Mouse (Mus musculus) CH12.LX (cell line): Measurements from ENCODE around the gene Cyp26a1. TPM values are rescaled to one million over a fixed set of nuclear protein-coding genes. Genes with fewer than 3 reads are reported as not detected.

Experiments used
- DNase-seq: peaks from one replicate; pipeline ENCODE4 v3.0.0-alpha.2; 2013; ENCODE audit errors: extremely low read depth
- H3K27ac ChIP-seq: 2 replicates; pipeline ENCODE4 v1.5.1; 2012; ENCODE audit warnings: low read depth, mild to moderate bottlenecking, control low read depth, moderate library complexity; ENCODE audit not compliant: insufficient read depth
- H3K27me3 ChIP-seq: replicated peaks from 2 replicates; pipeline ENCODE3; 2012; ENCODE audit warnings: inconsistent platforms
- H3K36me3 ChIP-seq, 2 experiments: replicated peaks in 1 of 2; 2 replicates each; pipeline versions ENCODE3 to v1.6.1; 2012; ENCODE audit warnings: inconsistent platforms in 1 of 2, low read length in 1 of 2, mild to moderate bottlenecking in 1 of 2, mixed read lengths in 1 of 2, moderate library complexity in 1 of 2; ENCODE audit not compliant: control insufficient read depth in 1 of 2, insufficient read depth in 1 of 2
- H3K4me1 ChIP-seq, 2 experiments: 2 replicates each; pipeline ENCODE4 v1.6.1; 2012; ENCODE audit warnings: inconsistent platforms in 1 of 2, moderate library complexity in 1 of 2; ENCODE audit not compliant: insufficient read depth in 2 of 2, control insufficient read depth in 1 of 2
- H3K4me2 ChIP-seq: 2 replicates; pipeline ENCODE4 v1.6.1; 2012; ENCODE audit warnings: low read depth, mild to moderate bottlenecking, control low read depth; ENCODE audit not compliant: poor library complexity, insufficient read depth, severe bottlenecking
- H3K4me3 ChIP-seq, 3 experiments: fragments of 150-350 bp in 1 of 3; sonication (generic) in 1 of 3; replicated peaks in 1 of 3; 2 replicates each; pipeline versions ENCODE3 to v1.5.1; 2011 to 2012; ENCODE audit warnings: low read depth in 2 of 3, low read length in 2 of 3, mild to moderate bottlenecking in 2 of 3, moderate library complexity in 2 of 3, control low read depth in 1 of 3, improper control_type of control experiment in 1 of 3, inconsistent platforms in 1 of 3, mixed read lengths in 1 of 3; ENCODE audit not compliant: poor library complexity in 1 of 3
- H3K79me2 ChIP-seq: replicated peaks from 2 replicates; pipeline ENCODE4 v1.6.1; 2012; ENCODE audit warnings: mild to moderate bottlenecking, moderate library complexity; ENCODE audit not compliant: control insufficient read depth, poor library complexity, insufficient read depth, severe bottlenecking; ENCODE audit errors: extremely low read depth
- H3K9ac ChIP-seq: 2 replicates; pipeline ENCODE4 v1.6.1; 2012; ENCODE audit warnings: low read depth, mild to moderate bottlenecking, control low read depth, moderate library complexity; ENCODE audit not compliant: insufficient read depth
- H3K9me3 ChIP-seq: replicated peaks from 2 replicates; pipeline ENCODE3; 2012; ENCODE audit warnings: low read length, inconsistent platforms, mixed read lengths
- CHD1 ChIP-seq: IDR thresholded peaks from 2 replicates; pipeline ENCODE4 v1.6.1; 2012; ENCODE audit warnings: low read depth, low read length, improper control_type of control experiment, inconsistent platforms
- CTCF ChIP-seq, 2 experiments: IDR thresholded peaks in 1 of 2; conservative IDR thresholded peaks in 1 of 2; 2 replicates each; pipeline ENCODE4 v1.5.1; 2011 to 2012; ENCODE audit warnings: low read depth in 2 of 2, low read length in 2 of 2, improper control_type of control experiment in 1 of 2, inconsistent platforms in 1 of 2, mild to moderate bottlenecking in 1 of 2, moderate library complexity in 1 of 2
- ETS1 ChIP-seq: conservative IDR thresholded peaks from 2 replicates; pipeline ENCODE4 v1.6.1; 2012; ENCODE audit warnings: low read depth, mild to moderate bottlenecking, inconsistent platforms, low read length, improper control_type of control experiment, moderate library complexity
- JUN ChIP-seq: IDR thresholded peaks from 2 replicates; pipeline ENCODE4 v1.6.1; 2011; ENCODE audit warnings: low read depth, mild to moderate bottlenecking, low read length, improper control_type of control experiment, moderate library complexity; ENCODE audit not compliant: insufficient read depth
- KAT2A ChIP-seq: IDR thresholded peaks from 2 replicates; pipeline ENCODE4 v1.6.1; 2012; ENCODE audit warnings: low read length, improper control_type of control experiment, inconsistent platforms; ENCODE audit not compliant: insufficient replicate concordance
- MAFK ChIP-seq: IDR thresholded peaks from 2 replicates; pipeline ENCODE4 v1.6.1; 2011; ENCODE audit warnings: low read length, improper control_type of control experiment; ENCODE audit not compliant: insufficient replicate concordance
- NELFE ChIP-seq: IDR thresholded peaks from 2 replicates; pipeline ENCODE4 v1.6.1; 2011; ENCODE audit warnings: low read depth, low read length, improper control_type of control experiment
- PAX5 ChIP-seq: IDR thresholded peaks from 2 replicates; pipeline ENCODE4 v1.6.1; 2012; ENCODE audit warnings: low read length, inconsistent platforms, mixed read lengths
- RAD21 ChIP-seq: IDR thresholded peaks from 2 replicates; pipeline ENCODE4 v1.6.1; 2011; ENCODE audit warnings: low read depth, mild to moderate bottlenecking, low read length, improper control_type of control experiment, moderate library complexity
- RCOR1 ChIP-seq: conservative IDR thresholded peaks from 2 replicates; pipeline ENCODE4 v1.6.1; 2012; ENCODE audit warnings: low read depth, mild to moderate bottlenecking, inconsistent platforms, low read length, improper control_type of control experiment
- SMC3 ChIP-seq: IDR thresholded peaks from 2 replicates; pipeline ENCODE4 v1.6.1; 2011; ENCODE audit warnings: low read depth, low read length, improper control_type of control experiment
- USF1 ChIP-seq: IDR thresholded peaks from 2 replicates; pipeline ENCODE4 v1.6.1; 2014; ENCODE audit warnings: low read depth, mild to moderate bottlenecking, inconsistent platforms, low read length, improper control_type of control experiment
- ZMIZ1 ChIP-seq: IDR thresholded peaks from 2 replicates; pipeline ENCODE4 v1.6.1; 2012; ENCODE audit warnings: low read depth, mild to moderate bottlenecking, inconsistent platforms, low read length, improper control_type of control experiment
- dilution Hi-C: fragments of 300-500 bp; cut with MboI; formaldehyde crosslinking; loops from 2 replicates; pipeline ENCODE4 v1.14.3; 2020; ENCODE audit warnings: low sequenced_read_pairs; ENCODE audit not compliant: extremely low pct_unique_long_range_greater_than_20kb, extremely low pct_ligation_motif_present
- in situ Hi-C: fragments of 300-500 bp; cut with MboI; formaldehyde crosslinking; loops from 3 replicates; pipeline ENCODE4 v1.14.3; 2019; ENCODE audit warnings: low sequenced_read_pairs, low pct_ligation_motif_present, low pct_unique_long_range_greater_than_20kb, mixed read lengths
- polyA plus RNA-seq: library from polyadenylated mRNA; unstranded; fragments of >175 nt; gene quantifications from 2 replicates; pipeline ENCODE4 v1.2.1, GENCODE M21; 2012; ENCODE audit warnings: low read depth; ENCODE audit not compliant: insufficient read length
- total RNA-seq, 2 experiments: library from RNA; depleted of rRNA; stranded (reverse); fragments of 300-350 nt in 1 of 2; fragments of >200 nt in 1 of 2; gene quantifications; 2 replicates each; pipeline ENCODE4 v1.2.3; 2012 to 2014

The Cyp26a1 gene
- 0.17 TPM in 1 of 2 replicates, not detected in the other for total RNA-seq (2012; rRNA removed)
- not detected in 2 replicates for total RNA-seq (2014; rRNA removed)
- polyA plus RNA-seq, result not detected in 2 replicates

DNA sequence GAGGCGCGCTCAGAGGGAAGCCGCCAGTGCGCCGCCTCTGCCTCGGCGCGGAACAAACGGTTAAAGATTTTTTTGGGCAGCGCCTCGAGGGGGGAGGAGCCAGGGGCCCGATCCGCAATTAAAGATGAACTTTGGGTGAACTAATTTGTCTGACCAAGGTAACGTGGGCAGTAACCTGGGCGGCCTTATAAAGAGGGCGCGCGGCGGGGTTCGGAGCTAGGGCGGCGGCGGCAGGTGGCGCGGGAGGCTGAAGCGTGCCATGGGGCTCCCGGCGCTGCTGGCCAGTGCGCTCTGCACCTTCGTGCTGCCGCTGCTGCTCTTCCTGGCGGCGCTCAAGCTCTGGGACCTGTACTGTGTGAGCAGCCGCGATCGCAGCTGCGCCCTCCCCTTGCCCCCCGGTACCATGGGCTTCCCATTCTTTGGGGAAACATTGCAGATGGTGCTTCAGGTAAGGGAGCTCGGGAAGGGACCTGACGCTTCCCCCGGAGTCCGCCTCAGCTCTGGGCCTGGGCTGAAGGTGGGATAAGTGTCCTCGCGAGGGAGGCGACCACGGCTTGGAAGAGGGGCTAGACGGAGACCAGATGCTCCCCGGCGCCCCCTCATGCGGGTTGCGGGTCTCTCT lies at the start of gene Cyp26a1:
TSS of gene Cyp26a1 (plus strand) at position 148 of the 622 bp plus-strand sequence.
- Histone ChIP-seq H3K79me2 (no peaks in the 10 kb centered on the region), H3K4me1 (no peaks in the 10 kb centered on the region), H3K4me3 (no peak within 1 kb of the TSS), H3K9me3 (peaks cover 18% of the 10 kb centered on the region), H3K27ac (no peak within 1 kb of the TSS), H3K9ac (no peak within 1 kb of the TSS), H3K27me3 (no peaks in the 10 kb centered on the region), H3K4me2 (no peak within 1 kb of the TSS), H3K36me3 (peaks cover 0 to 4% of the 10 kb centered on the region in 2 experiments)
- DNase-seq, result no peak
- dilution Hi-C loops, result no loop called here
- TF ChIP-seq JUN (no peak), CHD1 (no peak), ZMIZ1 (no peak)
- in situ Hi-C loops, result no loop called here

DNA sequence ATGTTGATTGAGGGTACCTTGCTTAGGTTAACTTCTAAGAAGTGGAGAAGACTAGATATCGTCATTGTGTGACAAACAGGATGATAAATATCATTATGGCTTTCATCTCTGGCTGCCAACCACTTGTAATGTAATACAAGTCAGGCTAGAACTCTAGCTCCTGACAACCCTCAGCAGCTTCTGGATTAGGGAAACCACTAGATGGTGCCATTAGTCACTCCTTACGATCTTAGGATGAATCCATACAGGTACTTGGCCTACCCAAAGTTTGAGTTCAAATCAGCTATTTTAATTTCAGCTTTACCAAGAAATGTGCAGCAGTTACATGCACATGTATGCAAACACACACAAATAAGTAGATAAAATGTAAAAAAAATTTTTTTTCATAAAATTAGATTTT lies 49.6 kb upstream of the Cyp26a1 start:
- dilution Hi-C loops, result no loop called here

DNA sequence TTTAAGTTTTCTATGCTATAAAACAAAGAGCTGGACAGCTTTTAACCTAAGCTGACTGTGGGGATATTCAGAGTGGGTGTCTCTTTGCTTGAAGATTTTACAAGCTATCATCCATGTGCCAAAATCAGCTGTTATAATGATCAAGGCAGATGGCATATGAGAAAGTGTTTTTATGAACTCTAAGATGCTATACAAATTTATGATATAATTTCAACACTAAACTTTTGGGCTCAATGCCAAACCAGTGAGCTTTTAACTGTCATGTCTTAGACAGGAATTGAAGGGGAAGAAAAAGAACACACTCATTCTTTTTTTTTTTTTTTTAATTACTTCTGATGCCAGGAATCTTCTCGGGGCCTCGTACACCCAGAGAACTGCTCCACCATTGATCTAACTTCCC lies 47.1 kb upstream of the Cyp26a1 start:
- H3K9ac ChIP-seq, result no peak overlapping the region
- no peak overlapping the region for H3K27ac ChIP-seq
- no peaks in the 10 kb centered on the region for H3K27me3 ChIP-seq
- in situ Hi-C loops (no loop called here), dilution Hi-C loops (no loop called here)
- H3K4me3 ChIP-seq, result no peak overlapping the region
- no peak overlapping the region for H3K4me2 ChIP-seq
- no peak for DNase-seq
- TF ChIP-seq KAT2A (no peak), NELFE (no peak), PAX5 (no peak), RCOR1 (no peak), USF1 (no peak), MAFK (no peak), ETS1 (no peak)
- no peaks in the 10 kb centered on the region for H3K9me3 ChIP-seq
- no peaks in the 10 kb centered on the region for H3K79me2 ChIP-seq
- peaks cover 0 to 5% of the 10 kb centered on the region in 2 experiments; a peak in 1 of 4 replicates for H3K4me1 ChIP-seq
- peaks cover 0 to 7% of the 10 kb centered on the region in 2 experiments for H3K36me3 ChIP-seq

More for the DNA sequence above, 49.6 kb upstream of the Cyp26a1 start:
- Histone ChIP-seq H3K4me3 (no peak overlapping the region), H3K36me3 (peaks cover 0 to 6% of the 10 kb centered on the region in 2 experiments), H3K79me2 (no peaks in the 10 kb centered on the region), H3K4me1 (peaks cover 0 to 5% of the 10 kb centered on the region in 2 experiments; a peak in 1 of 4 replicates), H3K4me2 (no peak overlapping the region), H3K27me3 (no peaks in the 10 kb centered on the region), H3K9ac (no peak overlapping the region), H3K9me3 (no peaks in the 10 kb centered on the region), H3K27ac (no peak overlapping the region)
- DNase-seq, result no peak
- in situ Hi-C loops, result no loop called here
- peak; percentile 40 for TF ChIP-seq RAD21
- TF ChIP-seq CTCF (conservative IDR thresholded peaks at IDR 0.05 in 1 of 2, IDR thresholded peaks at IDR 0.05 in 1 of 2; ENCODE audit: low read depth in 2 of 2, low read length in 2 of 2), result peak in 1 of 2 experiments; percentile 45; a peak in 2 of 4 replicates
- peak; percentile 25 for TF ChIP-seq SMC3
- TF ChIP-seq RCOR1, result no peak
